Mouse (Mus musculus): ENCODE measurements around the gene Mrpl23. TPM values are rescaled to one million over a fixed set of nuclear protein-coding genes. Genes with fewer than 3 reads are reported as not detected.

Gene Mrpl23
- polyA plus RNA-seq, 1 experiment from 2014 or later: 12.0 TPM

DNA sequence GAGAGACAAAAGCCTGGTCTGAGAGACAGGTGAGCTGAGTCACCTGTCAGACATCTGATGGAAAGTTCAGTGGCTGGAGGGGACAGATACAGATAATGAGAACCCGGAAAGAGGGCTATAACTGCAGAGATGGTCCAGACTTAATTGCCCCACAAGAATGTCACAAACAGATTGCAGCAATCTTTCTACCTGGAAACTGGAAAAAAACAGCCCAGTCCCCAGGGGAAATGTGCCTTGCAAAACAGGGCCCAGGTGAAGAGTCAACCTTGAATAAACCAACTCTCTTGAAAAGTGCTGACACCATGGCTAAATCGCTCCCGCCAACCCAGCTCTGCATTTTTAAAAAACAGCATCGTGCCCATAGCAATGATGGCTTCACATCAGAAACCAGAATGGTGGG lies 12.2 kb upstream of the Mrpl23 start:
- peak overlapping the region; percentile 35 for H3K27ac ChIP-seq (ENCODE audit: poor library complexity, severe bottlenecking)
- no peak overlapping the region for H3K4me3 ChIP-seq
- no peaks in the 10 kb centered on the region for H3K9me3 ChIP-seq (replicated peaks)
- no peak for ATAC-seq (ENCODE audit: insufficient number of reproducible peaks, low FRiP score)
- peaks cover 54% of the 10 kb centered on the region for H3K4me1 ChIP-seq (replicated peaks)
- no peaks in the 10 kb centered on the region for H3K27me3 ChIP-seq (replicated peaks)
- H3K9ac ChIP-seq: no peak overlapping the region
- H3K4me2 ChIP-seq: no peak overlapping the region
- no peaks in the 10 kb centered on the region for H3K36me3 ChIP-seq
- 81% methylated on average over 4 of the region's 4 CpGs for WGBS

DNA sequence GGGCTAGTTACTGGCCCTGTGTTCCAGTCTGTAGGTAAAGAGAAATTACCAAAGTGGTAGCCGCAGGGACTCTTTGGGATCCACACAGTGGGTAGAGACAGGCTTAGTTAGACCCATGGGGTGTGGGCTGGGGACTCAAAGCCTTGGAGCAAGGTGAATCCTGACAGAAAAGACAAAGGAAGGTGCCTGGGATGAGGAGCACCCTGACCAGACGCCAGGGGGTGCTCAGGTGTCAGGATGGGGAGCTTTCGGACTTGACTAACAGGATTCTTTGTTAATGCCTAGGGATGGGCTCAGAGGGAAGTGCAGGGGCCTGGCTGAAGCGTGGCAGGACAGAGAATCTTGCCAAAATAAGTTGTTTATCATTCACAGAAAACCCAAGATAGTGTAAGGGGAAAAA lies 10.1 kb upstream of the Mrpl23 start:
- Histone ChIP-seq H3K27me3 (replicated peaks) (no peaks in the 10 kb centered on the region), H3K9me3 (replicated peaks) (no peaks in the 10 kb centered on the region), H3K4me3 (no peak overlapping the region), H3K36me3 (no peaks in the 10 kb centered on the region), H3K27ac (ENCODE audit: poor library complexity, severe bottlenecking) (peak overlapping the region; percentile 90), H3K4me2 (no peak overlapping the region), H3K4me1 (replicated peaks) (peaks cover 53% of the 10 kb centered on the region), H3K9ac (no peak overlapping the region)
- ATAC-seq (ENCODE audit: insufficient number of reproducible peaks, low FRiP score): peak; percentile 52; the same call in 1 of the 2 replicates
- WGBS: 34% methylated on average over 4 of the region's 4 CpGs

DNA sequence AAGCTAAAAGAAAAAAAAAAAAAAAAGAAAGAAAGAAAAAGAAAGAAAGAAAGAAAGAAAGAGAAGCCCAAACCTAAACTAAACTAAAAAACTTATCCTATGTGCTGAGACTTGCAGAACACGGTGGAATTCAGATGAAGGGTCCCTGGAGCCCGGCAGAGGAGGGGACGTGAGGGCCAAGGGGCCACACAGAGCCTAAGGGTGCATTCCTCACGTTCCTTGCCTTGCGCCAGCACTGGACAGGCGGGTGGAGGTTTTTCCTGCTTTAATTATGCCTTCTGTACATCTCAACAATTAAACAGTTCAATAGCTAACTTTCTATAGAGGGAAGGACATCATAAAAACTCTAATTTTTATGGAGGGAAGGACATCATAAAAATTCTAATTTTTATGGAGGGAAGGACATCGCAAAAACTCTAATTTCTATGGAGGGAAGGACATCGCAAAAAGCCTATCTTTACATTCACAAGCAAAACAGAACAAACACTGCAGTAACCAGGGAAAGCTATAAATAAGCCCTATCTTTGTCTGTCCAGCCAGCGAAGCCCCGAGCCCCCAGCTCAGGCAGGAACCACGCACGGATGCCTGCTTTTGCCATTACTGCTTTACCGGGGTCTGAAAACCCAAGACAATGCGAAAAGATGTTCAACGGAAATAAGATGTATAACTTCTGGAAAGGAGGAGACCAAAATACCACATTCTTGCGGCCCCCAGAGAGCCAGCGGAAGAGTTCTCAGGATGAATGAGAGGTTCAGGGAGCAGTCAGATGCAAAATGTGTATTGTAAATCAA lies 9.1 kb upstream of the Mrpl23 start:
- Histone ChIP-seq H3K9ac (peak overlapping the region; percentile 53; the same call in 1 of the 2 replicates), H3K4me1 (replicated peaks) (peaks cover 55% of the 10 kb centered on the region)

GRCm38 (mm10) chr7:142525342-142526178 lies 6.9 kb upstream of the Mrpl23 start:
- peak overlapping the region; percentile 4; the same call in 1 of the 2 replicates for H3K9ac ChIP-seq
- no peak overlapping the region for H3K4me2 ChIP-seq
- H3K4me1 ChIP-seq (replicated peaks): peaks cover 57% of the 10 kb centered on the region
- WGBS: 29% methylated on average over 13 of the region's 13 CpGs
- peak; percentile 73 for ATAC-seq (ENCODE audit: insufficient number of reproducible peaks, low FRiP score)
- H3K4me3 ChIP-seq: no peak overlapping the region
- H3K27me3 ChIP-seq (replicated peaks): no peaks in the 10 kb centered on the region
- H3K27ac ChIP-seq (ENCODE audit: poor library complexity, severe bottlenecking): peak overlapping the region; percentile 74
- no peaks in the 10 kb centered on the region for H3K9me3 ChIP-seq (replicated peaks)
- no peaks in the 10 kb centered on the region for H3K36me3 ChIP-seq

More for the DNA sequence above, 9.1 kb upstream of the Mrpl23 start:
- Histone ChIP-seq H3K27ac (ENCODE audit: poor library complexity, severe bottlenecking) (peak overlapping the region; percentile 90), H3K4me3 (no peak overlapping the region), H3K27me3 (replicated peaks) (no peaks in the 10 kb centered on the region), H3K9me3 (replicated peaks) (no peaks in the 10 kb centered on the region), H3K36me3 (no peaks in the 10 kb centered on the region), H3K4me2 (peak overlapping the region; percentile 37)
- no peak for ATAC-seq (ENCODE audit: insufficient number of reproducible peaks, low FRiP score)
- 22% methylated on average over 17 of the region's 17 CpGs for WGBS

DNA sequence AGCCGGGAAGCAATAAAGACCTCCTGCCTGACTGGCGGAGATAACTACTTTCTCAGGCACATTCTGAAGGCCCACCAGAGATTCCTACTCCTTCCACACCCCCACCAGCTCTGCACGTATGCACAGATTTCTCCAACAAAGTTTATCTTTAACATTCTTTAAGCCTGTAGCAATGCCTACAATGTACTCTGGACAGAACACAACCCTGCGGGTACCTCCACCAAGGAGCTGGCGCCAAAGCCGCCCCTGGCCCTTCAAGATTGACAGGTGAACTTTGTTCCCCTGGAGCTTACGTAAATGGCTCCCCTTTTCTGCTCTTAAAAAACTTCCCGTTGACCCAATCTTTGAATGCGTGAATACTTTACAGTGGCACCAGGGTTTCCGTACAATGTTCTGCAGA lies 3.1 kb upstream of the Mrpl23 start:
- Histone ChIP-seq H3K27ac (ENCODE audit: poor library complexity, severe bottlenecking) (peak overlapping the region; percentile 55), H3K9ac (no peak overlapping the region), H3K4me2 (no peak overlapping the region), H3K4me3 (no peak overlapping the region), H3K4me1 (replicated peaks) (peaks cover 72% of the 10 kb centered on the region), H3K27me3 (replicated peaks) (no peaks in the 10 kb centered on the region), H3K9me3 (replicated peaks) (no peaks in the 10 kb centered on the region), H3K36me3 (no peaks in the 10 kb centered on the region)
- WGBS: 31% methylated on average over 10 of the region's 10 CpGs
- ATAC-seq (ENCODE audit: insufficient number of reproducible peaks, low FRiP score): 0 out of 2 replicates have a peak, but pooled peaks have one; percentile 26

- ATAC-seq (ENCODE audit: insufficient number of reproducible peaks, low FRiP score): no peak
- 73% methylated on average over 4 of the region's 4 CpGs for WGBS
- peak overlapping the region; percentile 76; the same call in 1 of the 2 replicates for H3K9ac ChIP-seq
These were observed 439 bp upstream of the Mrpl23 start for GRCm38 (mm10) chr7:142531973-142532521.

GRCm38 (mm10) chr7:142533059-142533855 lies 771 bp downstream of the Mrpl23 start:
- Histone ChIP-seq H3K4me1 (replicated peaks) (peaks cover 67% of the 10 kb centered on the region), H3K4me3 (peak overlapping the region; percentile 57), H3K9me3 (replicated peaks) (no peaks in the 10 kb centered on the region), H3K27me3 (replicated peaks) (no peaks in the 10 kb centered on the region), H3K36me3 (peaks cover 5% of the 10 kb centered on the region), H3K4me2 (peak overlapping the region; percentile 70), H3K9ac (peak overlapping the region; percentile 76), H3K27ac (ENCODE audit: poor library complexity, severe bottlenecking) (peak overlapping the region; percentile 92)
- 2% methylated on average over 44 of the region's 44 CpGs for WGBS
- peak; percentile 83 for ATAC-seq (ENCODE audit: insufficient number of reproducible peaks, low FRiP score)

More at GRCm38 (mm10) chr7:142531973-142532521, 439 bp upstream of the Mrpl23 start:
- Histone ChIP-seq H3K4me1 (replicated peaks) (peaks cover 63% of the 10 kb centered on the region), H3K9me3 (replicated peaks) (no peaks in the 10 kb centered on the region), H3K27me3 (replicated peaks) (no peaks in the 10 kb centered on the region), H3K4me3 (no peak overlapping the region), H3K27ac (ENCODE audit: poor library complexity, severe bottlenecking) (peak overlapping the region; percentile 92), H3K4me2 (peak overlapping the region; percentile 70; the same call in 1 of the 2 replicates), H3K36me3 (peaks cover 5% of the 10 kb centered on the region)

- Histone ChIP-seq H3K9ac (no peak overlapping the region), H3K36me3 (peaks cover 5% of the 10 kb centered on the region), H3K4me1 (replicated peaks) (peaks cover 71% of the 10 kb centered on the region), H3K9me3 (replicated peaks) (no peaks in the 10 kb centered on the region), H3K4me3 (no peak overlapping the region), H3K27ac (ENCODE audit: poor library complexity, severe bottlenecking) (peak overlapping the region; percentile 92), H3K27me3 (replicated peaks) (no peaks in the 10 kb centered on the region), H3K4me2 (no peak overlapping the region)
- 72% methylated on average over 4 of the region's 4 CpGs for WGBS
- ATAC-seq (ENCODE audit: insufficient number of reproducible peaks, low FRiP score): no peak
These were observed 2.6 kb downstream of the Mrpl23 start for GRCm38 (mm10) chr7:142535116-142535515.

DNA sequence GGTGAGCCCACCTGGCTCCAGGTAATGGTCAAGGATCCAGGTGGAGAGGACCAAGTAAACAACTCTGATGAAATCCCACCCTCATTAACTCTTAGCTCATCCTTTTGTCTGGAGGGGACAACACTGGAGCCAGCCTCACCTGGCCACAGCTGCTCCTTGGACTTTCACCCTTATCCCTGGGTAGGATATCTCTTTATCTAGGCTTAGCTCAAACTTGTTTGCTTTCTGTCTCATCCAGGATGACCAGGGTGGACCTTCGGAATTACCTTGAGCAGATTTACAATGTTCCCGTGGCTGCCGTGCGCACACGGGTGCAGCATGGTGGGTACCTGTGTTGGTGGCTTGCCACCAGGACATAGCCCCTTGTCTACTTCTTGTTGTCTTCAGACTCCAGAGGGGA lies 3.3 kb downstream of the Mrpl23 start:
- Histone ChIP-seq H3K4me2 (no peak overlapping the region), H3K9ac (no peak overlapping the region)

GRCm38 (mm10) chr7:142537181-142537580 lies 4.7 kb downstream of the Mrpl23 start:
- 41% methylated on average over 5 of the region's 5 CpGs for WGBS
- Histone ChIP-seq H3K27ac (ENCODE audit: poor library complexity, severe bottlenecking) (peak overlapping the region; percentile 75), H3K9me3 (replicated peaks) (no peaks in the 10 kb centered on the region), H3K27me3 (replicated peaks) (no peaks in the 10 kb centered on the region), H3K4me2 (no peak overlapping the region), H3K4me1 (replicated peaks) (peaks cover 83% of the 10 kb centered on the region), H3K4me3 (no peak overlapping the region), H3K36me3 (peaks cover 8% of the 10 kb centered on the region), H3K9ac (peak overlapping the region; percentile 6; the same call in 1 of the 2 replicates)
- no peak for ATAC-seq (ENCODE audit: insufficient number of reproducible peaks, low FRiP score)

More for the DNA sequence above, 3.3 kb downstream of the Mrpl23 start:
- Histone ChIP-seq H3K4me1 (replicated peaks) (peaks cover 77% of the 10 kb centered on the region), H3K4me3 (no peak overlapping the region), H3K27ac (ENCODE audit: poor library complexity, severe bottlenecking) (peak overlapping the region; percentile 92), H3K36me3 (peaks cover 5% of the 10 kb centered on the region), H3K9me3 (replicated peaks) (no peaks in the 10 kb centered on the region), H3K27me3 (replicated peaks) (no peaks in the 10 kb centered on the region)
- 92% methylated on average over 5 of the region's 5 CpGs for WGBS
- ATAC-seq (ENCODE audit: insufficient number of reproducible peaks, low FRiP score): no peak

Measured in heart, embryonic 12.5 days (tissue).